Mouse (Mus musculus) neural tube, embryonic 12.5 days (tissue): Measurements from ENCODE around the gene Pltp. TPM values are rescaled to one million over a fixed set of nuclear protein-coding genes. Genes with fewer than 3 reads are reported as not detected.
"Not testable (repeated sequence)": the region's sequence is repeated elsewhere in the genome, so short reads cannot be mapped to it uniquely, and the experiment has no call there.

ENCODE experiments used
- ATAC-seq: fragments of 200-750 bp; cut with Nextera tagmentation; 2 replicates; pipeline ENCODE4 v1.8.0; 2017; ENCODE audit warnings: low read depth, mild to moderate bottlenecking, moderate TSS enrichment, moderate library complexity; ENCODE audit not compliant: low FRiP score
- H3K27ac ChIP-seq: fragments of 300-500 bp; sonication (generic); 2 replicates; pipeline ENCODE4 v1.5.1; 2016
- H3K27me3 ChIP-seq: fragments of 300-500 bp; sonication (generic); replicated peaks from 2 replicates; pipeline ENCODE4 v1.6.1; 2016; ENCODE audit warnings: mild to moderate bottlenecking
- H3K36me3 ChIP-seq: fragments of 300-500 bp; sonication (generic); 2 replicates; pipeline ENCODE4 v1.6.1; 2016; ENCODE audit warnings: mild to moderate bottlenecking
- H3K4me1 ChIP-seq: fragments of 300-500 bp; sonication (generic); 2 replicates; pipeline ENCODE4 v1.6.1; 2016
- H3K4me2 ChIP-seq: fragments of 300-500 bp; sonication (generic); replicated peaks from 2 replicates; pipeline ENCODE4 v1.6.1; 2016; ENCODE audit warnings: mild to moderate bottlenecking
- H3K4me3 ChIP-seq: fragments of 300-500 bp; sonication (generic); 2 replicates; pipeline ENCODE4 v1.5.1; 2016
- H3K9ac ChIP-seq: fragments of 300-500 bp; sonication (generic); 2 replicates; pipeline ENCODE4 v1.6.1; 2016; ENCODE audit warnings: mild to moderate bottlenecking
- H3K9me3 ChIP-seq: fragments of 300-500 bp; sonication (generic); 2 replicates; pipeline ENCODE4 v1.6.1; 2016; ENCODE audit warnings: mild to moderate bottlenecking
- WGBS: fragments of 180-500 bp; shearing (Covaris S2); methylation state at CpG from one replicate; pipeline ENCODE4 v1.1.7; 2016; 5-methylcytosine and 5-hydroxymethylcytosine counted together
- polyA plus RNA-seq: library from polyadenylated mRNA; unstranded; fragments of >200 nt; fragmentation: Nextera tagmentation; extraction: Ambion mirVana; gene quantifications from 2 replicates; pipeline ENCODE4 v1.2.1, GENCODE M21; 2016

The Pltp gene
- polyA plus RNA-seq, 1 experiment from 2014 or later, result 87.9 TPM

GRCm38 (mm10) chr2:164875648-164876047, 18.1 kb upstream of the Pltp start:
- ATAC-seq, H3K4me3 ChIP-seq, H3K9ac ChIP-seq, H3K27me3 ChIP-seq, H3K9me3 ChIP-seq, H3K4me2 ChIP-seq, H3K36me3 ChIP-seq, H3K27ac ChIP-seq: not testable (repeated sequence)
- 50% methylated on average over 2 of the region's 2 CpGs for WGBS
- peaks cover 22% of the 10 kb centered on the region for H3K4me1 ChIP-seq

- H3K36me3 ChIP-seq, result no peaks in the 10 kb centered on the region
- H3K9ac ChIP-seq, result no peak overlapping the region
- H3K4me2 ChIP-seq, result no peak overlapping the region
- H3K9me3 ChIP-seq, result no peaks in the 10 kb centered on the region
- 0% methylated on average over 1 of the region's 1 CpGs for WGBS
- H3K4me3 ChIP-seq, result no peak overlapping the region
- ATAC-seq, result no peak
- H3K4me1 ChIP-seq, result peaks cover 16% of the 10 kb centered on the region
- no peak overlapping the region for H3K27ac ChIP-seq
- H3K27me3 ChIP-seq, result no peaks in the 10 kb centered on the region
These were observed 16.8 kb upstream of the Pltp start for GRCm38 (mm10) chr2:164874239-164874769.

- H3K36me3 ChIP-seq, result no peaks in the 10 kb centered on the region
- no peak overlapping the region for H3K9ac ChIP-seq
- no peak overlapping the region for H3K27ac ChIP-seq
- no peak overlapping the region for H3K4me3 ChIP-seq
- peaks cover 15% of the 10 kb centered on the region for H3K4me1 ChIP-seq
- no peak for ATAC-seq
- no peaks in the 10 kb centered on the region for H3K9me3 ChIP-seq
- H3K4me2 ChIP-seq, result no peak overlapping the region
- WGBS, result 49% methylated on average over 3 of the region's 3 CpGs
- H3K27me3 ChIP-seq, result no peaks in the 10 kb centered on the region
These were observed 16.1 kb upstream of the Pltp start for GRCm38 (mm10) chr2:164873621-164874020.

GRCm38 (mm10) chr2:164871602-164872303, 14.2 kb upstream of the Pltp start:
- Histone ChIP-seq H3K4me1 (peaks cover 6% of the 10 kb centered on the region), H3K27me3 (no peaks in the 10 kb centered on the region), H3K9me3 (peaks cover 6% of the 10 kb centered on the region; the same call in 1 of the 2 replicates), H3K4me2 (no peak overlapping the region), H3K27ac (no peak overlapping the region), H3K36me3 (no peaks in the 10 kb centered on the region), H3K4me3 (no peak overlapping the region), H3K9ac (no peak overlapping the region)
- ATAC-seq, result no peak
- WGBS, result 64% methylated on average over 6 of the region's 6 CpGs

- no peaks in the 10 kb centered on the region for H3K4me1 ChIP-seq
- WGBS, result 85% methylated on average over 7 of the region's 7 CpGs
- no peak overlapping the region for H3K9ac ChIP-seq
- no peak overlapping the region for H3K27ac ChIP-seq
- no peaks in the 10 kb centered on the region for H3K36me3 ChIP-seq
- no peak overlapping the region for H3K4me2 ChIP-seq
- no peak for ATAC-seq
- H3K9me3 ChIP-seq, result peaks cover 6% of the 10 kb centered on the region; the same call in 1 of the 2 replicates
- H3K27me3 ChIP-seq, result no peaks in the 10 kb centered on the region
- no peak overlapping the region for H3K4me3 ChIP-seq
These were observed 11.0 kb upstream of the Pltp start for GRCm38 (mm10) chr2:164868491-164868890.

GRCm38 (mm10) chr2:164867566-164867965, 10.1 kb upstream of the Pltp start:
- H3K27ac ChIP-seq, result no peak overlapping the region
- ATAC-seq, result no peak

GRCm38 (mm10) chr2:164866741-164867551, 9.4 kb upstream of the Pltp start:
- Histone ChIP-seq H3K9me3 (peaks cover 6% of the 10 kb centered on the region; the same call in 1 of the 2 replicates), H3K27me3 (no peaks in the 10 kb centered on the region), H3K4me3 (no peak overlapping the region), H3K27ac (no peak overlapping the region), H3K4me1 (peaks cover 4% of the 10 kb centered on the region; the same call in 1 of the 2 replicates), H3K36me3 (no peaks in the 10 kb centered on the region), H3K9ac (no peak overlapping the region), H3K4me2 (no peak overlapping the region)
- no peak for ATAC-seq
- 54% methylated on average over 16 of the region's 16 CpGs for WGBS

More at GRCm38 (mm10) chr2:164867566-164867965, 10.1 kb upstream of the Pltp start:
- no peaks in the 10 kb centered on the region for H3K27me3 ChIP-seq
- WGBS, result 92% methylated on average over 7 of the region's 7 CpGs
- no peaks in the 10 kb centered on the region for H3K4me1 ChIP-seq
- H3K4me2 ChIP-seq, result no peak overlapping the region
- H3K9me3 ChIP-seq, result peaks cover 6% of the 10 kb centered on the region; the same call in 1 of the 2 replicates
- H3K9ac ChIP-seq, result no peak overlapping the region
- no peak overlapping the region for H3K4me3 ChIP-seq
- H3K36me3 ChIP-seq, result no peaks in the 10 kb centered on the region

- Histone ChIP-seq H3K27me3 (peaks cover 6% of the 10 kb centered on the region; the same call in 1 of the 2 replicates), H3K4me1 (peaks cover 6% of the 10 kb centered on the region; the same call in 1 of the 2 replicates), H3K4me2 (no peak overlapping the region), H3K9me3 (peaks cover 6% of the 10 kb centered on the region; the same call in 1 of the 2 replicates), H3K9ac (no peak overlapping the region), H3K27ac (no peak overlapping the region), H3K36me3 (no peaks in the 10 kb centered on the region), H3K4me3 (no peak overlapping the region)
- no peak for ATAC-seq
- WGBS, result 86% methylated on average over 4 of the region's 4 CpGs
These were observed 7.1 kb upstream of the Pltp start for GRCm38 (mm10) chr2:164864593-164864992.

- H3K4me1 ChIP-seq, H3K9me3 ChIP-seq, H3K27ac ChIP-seq, H3K4me2 ChIP-seq, ATAC-seq, H3K9ac ChIP-seq, H3K4me3 ChIP-seq, H3K36me3 ChIP-seq: not testable (repeated sequence)
- WGBS, result 92% methylated on average over 8 of the region's 9 CpGs
- H3K27me3 ChIP-seq, result peaks cover 14% of the 10 kb centered on the region
These were observed 5.9 kb upstream of the Pltp start for GRCm38 (mm10) chr2:164863411-164863810.

GRCm38 (mm10) chr2:164862179-164862861, 4.8 kb upstream of the Pltp start:
- Histone ChIP-seq H3K9ac (no peak overlapping the region), H3K4me1 (peaks cover 16% of the 10 kb centered on the region), H3K27ac (no peak overlapping the region), H3K9me3 (peaks cover under 1% of the 10 kb centered on the region; the same call in 1 of the 2 replicates), H3K27me3 (peaks cover 18% of the 10 kb centered on the region), H3K4me2 (no peak overlapping the region), H3K4me3 (no peak overlapping the region), H3K36me3 (no peaks in the 10 kb centered on the region)
- ATAC-seq, result no peak
- 41% methylated on average over 9 of the region's 9 CpGs for whole genome bisulfite sequencing

GRCm38 (mm10) chr2:164861094-164861493, 3.6 kb upstream of the Pltp start:
- WGBS, result 78% methylated on average over 4 of the region's 4 CpGs
- Histone ChIP-seq H3K36me3 (no peaks in the 10 kb centered on the region), H3K4me2 (no peak overlapping the region), H3K9ac (no peak overlapping the region), H3K27ac (no peak overlapping the region), H3K4me1 (peaks cover 28% of the 10 kb centered on the region), H3K4me3 (no peak overlapping the region), H3K27me3 (peaks cover 30% of the 10 kb centered on the region), H3K9me3 (no peaks in the 10 kb centered on the region)
- no peak for ATAC-seq
